Mouse (Mus musculus) gonadal fat pad, adult 2 months (tissue): ENCODE results near the gene Cd300ld4. TPM values are rescaled to one million over a fixed set of nuclear protein-coding genes. Genes with fewer than 3 reads are reported as not detected.

Experiments used
- polyA plus RNA-seq: library from polyadenylated mRNA; depleted of rRNA; stranded (reverse); fragments of >200 nt; gene quantifications from 2 replicates; pipeline ENCODE4 v1.2.3, GENCODE M21; 2012; rRNA removed

Gene Cd300ld4
- polyA plus RNA-seq, 1 experiment = 1.5 TPM

Other genes with a start within 250 kb of the Cd300ld4 start
- 4.5 and 8.2 TPM in 2 replicates for gene Btbd17, start 231.1 kb downstream of the Cd300ld4 start, polyA plus RNA-seq
- 0.90 and 3.6 TPM in 2 replicates for gene Gpr142, start 228.1 kb downstream of the Cd300ld4 start, polyA plus RNA-seq
- 93.0 and 119 TPM in 2 replicates for gene Gprc5c, start 175.9 kb downstream of the Cd300ld4 start, polyA plus RNA-seq
- 4.1 and 5.6 TPM in 2 replicates for gene Cd300a, start 137.0 kb downstream of the Cd300ld4 start, polyA plus RNA-seq
- gene Cd300lb, start 92.6 kb downstream of the Cd300ld4 start, polyA plus RNA-seq = 1.6 and 3.7 TPM in 2 replicates
- gene Cd300c, start 57.9 kb downstream of the Cd300ld4 start, polyA plus RNA-seq = 0.22 and 0.26 TPM in 2 replicates
- 2.5 and 4.9 TPM in 2 replicates for gene Cd300ld, start 37.1 kb downstream of the Cd300ld4 start, polyA plus RNA-seq
- 4.4 and 4.8 TPM in 2 replicates for gene Cd300c2, start 25.1 kb downstream of the Cd300ld4 start, polyA plus RNA-seq
- 0.65 and 0.74 TPM in 2 replicates for gene Cd300ld2, start 10.8 kb downstream of the Cd300ld4 start, polyA plus RNA-seq
- gene Cd300ld5, start 10.8 kb upstream of the Cd300ld4 start, polyA plus RNA-seq = 6.8 and 6.9 TPM in 2 replicates
- gene Cd300ld3, start 21.4 kb upstream of the Cd300ld4 start, polyA plus RNA-seq = 16.4 and 37.6 TPM in 2 replicates
- gene Cd300e, start 35.2 kb upstream of the Cd300ld4 start, polyA plus RNA-seq = 0.19 and 0.24 TPM in 2 replicates
- gene Rab37, start 64.4 kb upstream of the Cd300ld4 start, polyA plus RNA-seq = 0.60 and 0.72 TPM in 2 replicates
- 0.62 and 0.66 TPM in 2 replicates for gene Cd300lf, start 107.0 kb upstream of the Cd300ld4 start, polyA plus RNA-seq
- gene Slc9a3r1, start 136.3 kb upstream of the Cd300ld4 start, polyA plus RNA-seq = 63.7 and 90.9 TPM in 2 replicates
- 14.6 and 16.8 TPM in 2 replicates for gene Tmem104, start 160.5 kb upstream of the Cd300ld4 start, polyA plus RNA-seq
- 36.3 and 42.6 TPM in 2 replicates for gene Nat9, start 160.8 kb upstream of the Cd300ld4 start, polyA plus RNA-seq
- gene Grin2c, start 240.2 kb upstream of the Cd300ld4 start, polyA plus RNA-seq = 0.04 TPM in 1 of 2 replicates, not detected in the other